Mouse (Mus musculus) ES-Bruce4 (cell line): ENCODE measurements around the gene Iqcg. TPM values are rescaled to one million over a fixed set of nuclear protein-coding genes. Genes with fewer than 3 reads are reported as not detected.

Experiments used
- H3K27ac ChIP-seq: 2 replicates; pipeline ENCODE4 v1.5.1; 2012; ENCODE audit warnings: low read length, inconsistent platforms; ENCODE audit not compliant: insufficient read depth
- H3K27me3 ChIP-seq: 2 replicates; pipeline ENCODE4 v1.6.1; 2012; ENCODE audit warnings: mild to moderate bottlenecking, low read length, inconsistent platforms; ENCODE audit not compliant: control insufficient read depth, poor library complexity, insufficient read depth, severe bottlenecking
- H3K36me3 ChIP-seq: 2 replicates; pipeline ENCODE4 v1.6.1; 2012; ENCODE audit warnings: inconsistent platforms, mild to moderate bottlenecking, low read length, moderate library complexity; ENCODE audit not compliant: control insufficient read depth, poor library complexity, insufficient read depth, severe bottlenecking
- H3K4me1 ChIP-seq: one replicate; pipeline ENCODE4 v1.8.1; 2011; ENCODE audit warnings: low read length; ENCODE audit not compliant: control insufficient read depth, insufficient read depth
- H3K4me3 ChIP-seq: 2 replicates; pipeline ENCODE4 v1.5.1; 2011; ENCODE audit warnings: low read depth, mild to moderate bottlenecking, low read length
- H3K9ac ChIP-seq: 2 replicates; pipeline ENCODE4 v1.6.1; 2012; ENCODE audit warnings: low read depth, mild to moderate bottlenecking, inconsistent platforms; ENCODE audit not compliant: poor library complexity, severe bottlenecking
- H3K9me3 ChIP-seq: replicated peaks from 2 replicates; pipeline ENCODE4 v1.6.1; 2012; ENCODE audit warnings: mild to moderate bottlenecking, low read length, inconsistent platforms; ENCODE audit not compliant: control insufficient read depth, poor library complexity, insufficient read depth, severe bottlenecking
- CTCF ChIP-seq: IDR thresholded peaks from one replicate; pipeline ENCODE4 v1.8.1; 2011; ENCODE audit warnings: low read depth, low read length
- EP300 ChIP-seq: IDR thresholded peaks from 2 replicates; pipeline ENCODE4 v1.6.1; 2011; ENCODE audit warnings: low read depth, low read length; ENCODE audit not compliant: insufficient read depth
- POLR2A ChIP-seq: IDR thresholded peaks from one replicate; pipeline ENCODE4 v1.8.1; 2011; ENCODE audit warnings: low read length; ENCODE audit not compliant: insufficient read depth
- polyA plus RNA-seq: library from polyadenylated mRNA; stranded (reverse); fragments of >200 nt; gene quantifications from 2 replicates; pipeline ENCODE4 v1.2.4, GENCODE M21; 2011; ENCODE audit warnings: low read depth; ENCODE audit not compliant: missing spikeins, insufficient read depth, insufficient read length

The Iqcg gene
- polyA plus RNA-seq, 1 experiment, result 19.8 TPM

DNA sequence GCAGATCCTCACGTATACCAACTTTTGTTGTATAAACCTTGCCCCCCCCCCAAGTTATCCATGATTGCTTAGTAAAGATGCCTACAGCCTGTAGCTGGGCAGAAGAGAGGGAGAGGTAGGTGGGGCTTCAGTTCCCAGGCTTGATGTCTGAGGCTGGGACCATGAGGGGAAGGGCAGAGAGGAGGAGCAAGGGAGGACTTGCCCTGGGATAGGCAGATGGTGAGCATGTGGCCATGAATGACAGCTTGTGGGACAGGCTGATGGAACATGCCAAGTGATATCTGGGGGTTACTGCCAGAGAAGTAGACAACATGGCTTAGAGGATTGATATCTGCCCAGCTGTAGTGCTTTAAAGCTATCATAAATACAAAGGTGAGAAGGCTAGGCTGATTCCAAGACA lies 8.0 kb downstream of the Iqcg start:
- Histone ChIP-seq H3K27ac (no peak overlapping the region), H3K4me1 (no peaks in the 10 kb centered on the region)

GRCm38 (mm10) chr16:33043268-33043667 lies 12.8 kb downstream of the Iqcg start:
- no peaks in the 10 kb centered on the region for H3K36me3 ChIP-seq
- no peaks in the 10 kb centered on the region for H3K27me3 ChIP-seq
- peak overlapping the region; percentile 61 for H3K4me3 ChIP-seq
- TF ChIP-seq POLR2A (no peak), EP300 (no peak), CTCF (no peak)
- H3K4me1 ChIP-seq, result no peaks in the 10 kb centered on the region
- peak overlapping the region; percentile 8; the same call in 1 of the 2 replicates for H3K9ac ChIP-seq
- H3K27ac ChIP-seq, result peak overlapping the region; percentile 33; the same call in 1 of the 2 replicates
- no peaks in the 10 kb centered on the region for H3K9me3 ChIP-seq

More for the DNA sequence above, 8.0 kb downstream of the Iqcg start:
- Histone ChIP-seq H3K9ac (no peak overlapping the region), H3K36me3 (no peaks in the 10 kb centered on the region), H3K9me3 (no peaks in the 10 kb centered on the region), H3K27me3 (no peaks in the 10 kb centered on the region), H3K4me3 (no peak overlapping the region)
- TF ChIP-seq POLR2A, result no peak
- TF ChIP-seq CTCF, result no peak
- no peak for TF ChIP-seq EP300

GRCm38 (mm10) chr16:33042682-33043081 lies 13.3 kb downstream of the Iqcg start:
- TF ChIP-seq POLR2A, result no peak
- no peak for TF ChIP-seq EP300
- no peaks in the 10 kb centered on the region for H3K36me3 ChIP-seq
- H3K4me3 ChIP-seq, result no peak overlapping the region
- no peak overlapping the region for H3K27ac ChIP-seq
- H3K27me3 ChIP-seq, result no peaks in the 10 kb centered on the region
- H3K9ac ChIP-seq, result 0 out of 2 replicates have a peak overlapping the region, but pooled peaks have one; percentile 8
- no peaks in the 10 kb centered on the region for H3K9me3 ChIP-seq
- no peaks in the 10 kb centered on the region for H3K4me1 ChIP-seq

- no peak overlapping the region for H3K4me3 ChIP-seq
- no peaks in the 10 kb centered on the region for H3K27me3 ChIP-seq
- no peaks in the 10 kb centered on the region for H3K9me3 ChIP-seq
- no peak overlapping the region for H3K9ac ChIP-seq
- H3K27ac ChIP-seq, result no peak overlapping the region
- TF ChIP-seq POLR2A (no peak), EP300 (no peak), CTCF (no peak)
- H3K4me1 ChIP-seq, result peaks cover 2% of the 10 kb centered on the region
- no peaks in the 10 kb centered on the region for H3K36me3 ChIP-seq
Measured at GRCm38 (mm10) chr16:33036006-33036405, 20.0 kb downstream of the Iqcg start.

GRCm38 (mm10) chr16:33026357-33026756 lies 29.7 kb downstream of the Iqcg start:
- Histone ChIP-seq H3K36me3 (no peaks in the 10 kb centered on the region; the same call in 1 of the 2 replicates), H3K4me3 (no peak overlapping the region), H3K9me3 (no peaks in the 10 kb centered on the region), H3K27me3 (no peaks in the 10 kb centered on the region), H3K9ac (no peak overlapping the region), H3K4me1 (no peaks in the 10 kb centered on the region), H3K27ac (no peak overlapping the region)
- TF ChIP-seq EP300, result no peak
- no peak for TF ChIP-seq CTCF
- TF ChIP-seq POLR2A, result no peak

DNA sequence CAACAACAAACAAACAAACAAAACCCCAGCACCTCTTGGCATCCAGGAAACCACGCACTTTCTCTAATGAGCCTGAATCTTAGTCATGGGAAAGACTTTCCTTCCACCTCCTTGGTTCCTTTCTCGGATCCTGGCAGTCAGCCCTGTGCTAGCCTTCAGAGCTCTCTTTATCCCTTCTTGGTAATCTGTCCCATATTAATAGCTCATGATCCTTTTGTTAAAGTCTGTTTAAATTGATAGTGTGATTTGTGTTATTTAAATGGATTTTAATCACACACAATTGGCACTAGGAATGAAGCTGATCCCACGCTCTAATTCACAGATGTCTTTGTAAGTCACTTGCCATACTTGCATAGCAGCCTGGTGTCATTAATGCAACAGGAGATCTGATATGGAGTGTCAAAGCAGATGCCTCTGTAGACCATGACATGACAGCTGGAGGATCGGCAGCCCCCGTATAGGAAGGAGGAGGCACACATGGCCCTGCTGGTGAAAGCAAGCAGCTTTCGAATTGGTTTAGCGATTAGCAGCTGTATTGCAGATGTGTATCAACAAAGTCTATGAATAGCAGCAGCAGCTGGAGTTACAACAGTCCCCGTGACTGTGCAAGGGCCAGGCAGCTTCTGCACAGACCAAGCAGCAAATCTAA lies 31.4 kb downstream of the Iqcg start:
- H3K9me3 ChIP-seq, result no peaks in the 10 kb centered on the region
- H3K36me3 ChIP-seq, result no peaks in the 10 kb centered on the region; the same call in 1 of the 2 replicates
- H3K27me3 ChIP-seq, result no peaks in the 10 kb centered on the region
- H3K4me3 ChIP-seq, result no peak overlapping the region
- H3K27ac ChIP-seq, result no peak overlapping the region
- TF ChIP-seq CTCF (no peak), POLR2A (no peak), EP300 (no peak)
- no peaks in the 10 kb centered on the region for H3K4me1 ChIP-seq
- no peak overlapping the region for H3K9ac ChIP-seq
